9 mouse cellular contexts compared by ENCODE assay signal in genomic region chr16:18387704-18388582, GRCm38 (mm10). TPM values are rescaled to one million over a fixed set of nuclear protein-coding genes. Genes with fewer than 3 reads are reported as not detected.
DNase-seq lines count a peak whose midpoint lies in the region; ATAC-seq lines count a peak whose summit lies in the region.
"Had no signal": no experiment of that assay in that cellular context is flagged by ENCODE, and none has a peak within 500 bp of the region (broad histone marks: within the 10 kb centered on the region; RNA-seq: fewer than 3 reads in every experiment).

No protein-coding gene starts in this region.

- no peaks in the 10 kb centered on the region for H3K36me3 ChIP-seq in hindbrain, embryonic 10.5 days
- no peaks in the 10 kb centered on the region for H3K36me3 ChIP-seq in liver, embryonic 16.5 days (ENCODE audit: control insufficient read depth, insufficient read depth)
- H3K36me3 ChIP-seq: embryonic facial prominence, embryonic 12.5 days had no signal

- 40% methylated on average over 7 of the region's 7 CpGs for WGBS in hindbrain, embryonic 10.5 days
- WGBS in liver, embryonic 16.5 days (ENCODE audit: insufficient replicate concordance), result 25% methylated on average over 5 of the region's 7 CpGs

- peak overlapping the region; percentile 85 for H3K27ac ChIP-seq in hindbrain, embryonic 10.5 days
- peak overlapping the region; percentile 72 for H3K27ac ChIP-seq in liver, embryonic 16.5 days (ENCODE audit: low read length)
- H3K27ac ChIP-seq: embryonic facial prominence, embryonic 12.5 days had no signal

- peak overlapping the region; percentile 11; the same call in 1 of the 2 replicates for H3K4me3 ChIP-seq in hindbrain, embryonic 10.5 days
- H3K4me3 ChIP-seq in liver, embryonic 16.5 days (ENCODE audit: low read depth, low read length), result no peak overlapping the region
- H3K4me3 ChIP-seq: embryonic facial prominence, embryonic 12.5 days had no signal

- H3K9me3 ChIP-seq in hindbrain, embryonic 10.5 days, result no peaks in the 10 kb centered on the region
- no peaks in the 10 kb centered on the region for H3K9me3 ChIP-seq in liver, embryonic 16.5 days (replicated peaks; ENCODE audit: control insufficient read depth, low read length)
- H3K9me3 ChIP-seq: embryonic facial prominence, embryonic 12.5 days had no signal

- peak; percentile 8 for DNase-seq in gastrocnemius, postnatal 10 days
- no peak for DNase-seq in gastrocnemius, postnatal 14 days
- peak; percentile 20 for DNase-seq in 416B (ENCODE audit: low read depth)
- no peak for DNase-seq in hindbrain, embryonic 10.5 days (ENCODE audit: low spot score)
- no peak for DNase-seq in left cerebral cortex, postnatal 10 days (ENCODE audit: extremely low spot score in 1 of 2, low spot score in 2 of 2)
- no peak for DNase-seq in cerebellum, postnatal 14 days

- ATAC-seq in liver, embryonic 16.5 days (ENCODE audit: low read depth), result peak; percentile 68
- ATAC-seq in erythroid progenitor cell, adult 5-6 weeks (replicated peaks; ENCODE audit: low FRiP score, poor library complexity, severe bottlenecking), result no peak

- intact Hi-C loops in gastrocnemius, postnatal 14 days (cut with DNase I; ENCODE audit: low total_unique reads), result no loop called here
- intact Hi-C loops in left cerebral cortex, postnatal 10 days (cut with DNase I), result no loop called here

- peak overlapping the region; percentile 50 for H3K4me2 ChIP-seq in liver, embryonic 16.5 days (ENCODE audit: low read depth, low read length)
- H3K4me2 ChIP-seq: embryonic facial prominence, embryonic 12.5 days had no signal

- H3K27me3 ChIP-seq in hindbrain, embryonic 10.5 days (ENCODE audit: insufficient read depth, poor library complexity, severe bottlenecking), result no peaks in the 10 kb centered on the region
- no peaks in the 10 kb centered on the region for H3K27me3 ChIP-seq in liver, embryonic 16.5 days (ENCODE audit: control insufficient read depth, insufficient read depth, low read depth, low read length)
- H3K27me3 ChIP-seq: embryonic facial prominence, embryonic 12.5 days had no signal

- H3K9ac ChIP-seq in liver, embryonic 16.5 days (ENCODE audit: low read depth, low read length), result peak overlapping the region; percentile 26; the same call in 1 of the 2 replicates
- H3K9ac ChIP-seq: embryonic facial prominence, embryonic 12.5 days had no signal

- H3K4me1 ChIP-seq in hindbrain, embryonic 10.5 days (replicated peaks), result peaks cover 97% of the 10 kb centered on the region
- peaks cover 46% of the 10 kb centered on the region for H3K4me1 ChIP-seq in liver, embryonic 16.5 days (ENCODE audit: control insufficient read depth, low read depth, low read length)

RNA-seq across cellular contexts. Expression of gene Txnrd2, which starts 38.2 kb away (rescaled TPM):
- total RNA-seq in gastrocnemius, postnatal 10 days (2021), result 10 to 100 TPM; 12.9 to 13.6 TPM
- total RNA-seq in gastrocnemius, postnatal 14 days (2021), result 10 to 100 TPM; 13.4 to 14.4 TPM
- polyA plus RNA-seq in hindbrain, embryonic 10.5 days (2016; fragmentation: Nextera tagmentation; extraction: Ambion mirVana), result 30.5 and 34.7 TPM in 2 replicates
- 98.3 and 106 TPM in 2 replicates for polyA plus RNA-seq in liver, embryonic 16.5 days (2015; fragmentation: Nextera tagmentation; extraction: Ambion mirVana)
- total RNA-seq in erythroid progenitor cell, adult 5-6 weeks (2015; ENCODE audit: low replicate concordance), result 117 and 217 TPM in 2 replicates
- 138 and 221 TPM in 2 replicates for total RNA-seq in erythroid progenitor cell, adult 5-6 weeks (2017; ENCODE audit: low replicate concordance)
- total RNA-seq in left cerebral cortex, postnatal 10 days (2021), result 10 to 100 TPM; 24.1 to 27.4 TPM

RNA-seq across cellular contexts. Expression of gene Comt, which starts 38.7 kb away (rescaled TPM):
- 10 to 100 TPM; 44.1 to 47.3 TPM for total RNA-seq in gastrocnemius, postnatal 10 days (2021)
- 10 to 100 TPM; 40.7 to 43.1 TPM for total RNA-seq in gastrocnemius, postnatal 14 days (2021)
- polyA plus RNA-seq in hindbrain, embryonic 10.5 days (2016; fragmentation: Nextera tagmentation; extraction: Ambion mirVana), result 62.5 and 67.9 TPM in 2 replicates
- polyA plus RNA-seq in liver, embryonic 16.5 days (2015; fragmentation: Nextera tagmentation; extraction: Ambion mirVana), result 85.1 and 86.9 TPM in 2 replicates
- 129 and 131 TPM in 2 replicates for total RNA-seq in erythroid progenitor cell, adult 5-6 weeks (2015; ENCODE audit: low replicate concordance)
- 66.4 and 67.4 TPM in 2 replicates for total RNA-seq in erythroid progenitor cell, adult 5-6 weeks (2017; ENCODE audit: low replicate concordance)
- 10 to 100 TPM; 65.2 to 66.3 TPM for total RNA-seq in left cerebral cortex, postnatal 10 days (2021)

RNA-seq across cellular contexts. Expression of gene Arvcf, which starts 40.0 kb away (rescaled TPM):
- total RNA-seq in gastrocnemius, postnatal 10 days (2021), result 10 to 100 TPM; 16.4 to 27.9 TPM
- total RNA-seq in gastrocnemius, postnatal 14 days (2021), result 10 to 100 TPM; 12.5 to 19.8 TPM
- 99.5 and 115 TPM in 2 replicates for polyA plus RNA-seq in hindbrain, embryonic 10.5 days (2016; fragmentation: Nextera tagmentation; extraction: Ambion mirVana)
- 8.3 and 8.6 TPM in 2 replicates for polyA plus RNA-seq in liver, embryonic 16.5 days (2015; fragmentation: Nextera tagmentation; extraction: Ambion mirVana)
- 3.2 and 8.8 TPM in 2 replicates for total RNA-seq in erythroid progenitor cell, adult 5-6 weeks (2015; ENCODE audit: low replicate concordance)
- 6.2 and 22.0 TPM in 2 replicates for total RNA-seq in erythroid progenitor cell, adult 5-6 weeks (2017; ENCODE audit: low replicate concordance)
- 10 to 100 TPM; 43.0 to 46.4 TPM for total RNA-seq in left cerebral cortex, postnatal 10 days (2021)

RNA-seq across cellular contexts. Expression of gene Tango2, which starts 40.0 kb away (rescaled TPM):
- 10 to 100 TPM; 11.9 to 12.6 TPM for total RNA-seq in gastrocnemius, postnatal 10 days (2021)
- 10 to 100 TPM; 12.1 to 22.7 TPM for total RNA-seq in gastrocnemius, postnatal 14 days (2021)
- polyA plus RNA-seq in hindbrain, embryonic 10.5 days (2016; fragmentation: Nextera tagmentation; extraction: Ambion mirVana), result 45.5 and 52.8 TPM in 2 replicates
- 52.1 and 54.7 TPM in 2 replicates for polyA plus RNA-seq in liver, embryonic 16.5 days (2015; fragmentation: Nextera tagmentation; extraction: Ambion mirVana)
- total RNA-seq in erythroid progenitor cell, adult 5-6 weeks (2015; ENCODE audit: low replicate concordance), result 61.3 and 62.5 TPM in 2 replicates
- 47.2 and 51.9 TPM in 2 replicates for total RNA-seq in erythroid progenitor cell, adult 5-6 weeks (2017; ENCODE audit: low replicate concordance)
- 100 to 1,000 TPM; 105 to 125 TPM for total RNA-seq in left cerebral cortex, postnatal 10 days (2021)

Comparison
In these comparisons a context has a peak if more than half of its experiments do, and no peak if none do; other contexts are left out.
1. DNase-seq: peak in gastrocnemius, postnatal 10 days (single experiment) and 416B (single experiment); none in gastrocnemius, postnatal 14 days (single experiment), hindbrain, embryonic 10.5 days (single experiment), left cerebral cortex, postnatal 10 days (0 of 2) and cerebellum, postnatal 14 days (0 of 2).
2. RNA of gene Txnrd2, which starts 38.2 kb away (total RNA-seq): 117 to 221 TPM in erythroid progenitor cell, adult 5-6 weeks; 24.1 to 27.4 TPM in left cerebral cortex, postnatal 10 days, 13.4 to 14.4 TPM in gastrocnemius, postnatal 14 days and 12.9 to 13.6 TPM in gastrocnemius, postnatal 10 days; every median in the first group is over 4 times any median in the second.